Comparison of ENCODE assay signal across 21 mouse cellular contexts in the genomic region with DNA sequence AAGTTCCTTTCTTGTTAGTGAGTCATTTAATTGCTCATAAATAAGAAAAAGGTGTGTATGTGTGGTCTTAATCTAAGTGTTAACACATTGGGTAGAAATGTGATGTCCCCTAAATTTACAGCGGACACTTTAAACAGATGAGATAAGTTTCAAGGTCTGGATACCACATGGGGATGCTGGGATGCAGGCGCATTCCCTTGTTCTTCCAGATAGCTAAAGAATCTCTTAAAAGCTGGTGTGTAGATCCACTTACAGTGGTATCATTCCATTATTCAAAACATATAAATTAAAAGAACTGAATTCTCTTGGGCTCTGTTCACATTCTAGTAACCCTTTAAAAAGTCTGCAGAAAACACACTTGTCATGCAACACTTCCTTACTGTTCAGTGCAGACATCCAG. TPM values are rescaled to one million over a fixed set of nuclear protein-coding genes. Genes with fewer than 3 reads are reported as not detected.
A peak's percentile ranks its signal among the peaks of the same experiment; 100 is the strongest.
DNase-seq lines count a peak whose midpoint lies in the region; ATAC-seq and TF ChIP-seq lines count a peak whose summit lies in the region.
"Had no signal": no experiment of that assay in that cellular context is flagged by ENCODE, and none has a peak within 500 bp of the region (broad histone marks: within the 10 kb centered on the region; RNA-seq: fewer than 3 reads in every experiment).

No protein-coding gene starts in this region.

- no peaks in the 10 kb centered on the region for H3K27me3 ChIP-seq in limb, embryonic 14.5 days (ENCODE audit: control insufficient read depth, insufficient read depth, low read length)
- no peaks in the 10 kb centered on the region for H3K27me3 ChIP-seq in limb, embryonic 10.5 days (ENCODE audit: low read depth, poor library complexity, severe bottlenecking)
- H3K27me3 ChIP-seq: embryonic facial prominence, embryonic 15.5 days; forebrain, embryonic 15.5 days; heart, embryonic 12.5 days; intestine, embryonic 15.5 days; Patski had no signal

- H3K4me1 ChIP-seq in limb, embryonic 14.5 days (ENCODE audit: control insufficient read depth, insufficient read depth, low read length) = peaks cover 7% of the 10 kb centered on the region; the same call in 1 of the 2 replicates
- peaks cover 6% of the 10 kb centered on the region; the same call in 1 of the 2 replicates for H3K4me1 ChIP-seq in limb, embryonic 10.5 days
- peaks cover 11% of the 10 kb centered on the region for H3K4me1 ChIP-seq in embryonic fibroblast, embryonic 13.5 days (ENCODE audit: control insufficient read depth, insufficient read depth, low read length)
- H3K4me1 ChIP-seq: embryonic facial prominence, embryonic 15.5 days; forebrain, embryonic 15.5 days; hindbrain, embryonic 10.5 days; intestine, embryonic 15.5 days had no signal

- H3K4me3 ChIP-seq in limb, embryonic 14.5 days (replicated peaks; ENCODE audit: low read length) = no peak overlapping the region
- H3K4me3 ChIP-seq in limb, embryonic 10.5 days = no peak overlapping the region
- no peak overlapping the region for H3K4me3 ChIP-seq in embryonic fibroblast, embryonic 13.5 days (ENCODE audit: insufficient read depth, low read length)
- H3K4me3 ChIP-seq: embryonic facial prominence, embryonic 15.5 days; forebrain, embryonic 15.5 days; heart, adult 2 months; heart, embryonic 12.5 days; hindbrain, embryonic 10.5 days; intestine, embryonic 15.5 days had no signal

- peak; percentile 26 for DNase-seq in embryo, embryonic 10.5 days (ENCODE audit: low spot score)
- DNase-seq in embryo, embryonic 11 days = no peak
- peak; percentile 25 for DNase-seq in limb, embryonic 14.5 days (ENCODE audit: low spot score)
- DNase-seq in limb, embryonic 10.5 days (ENCODE audit: low spot score) = no peak
- no peak for DNase-seq in yolk sac, embryonic 10.5 days (ENCODE audit: low spot score)
- DNase-seq in spleen, postnatal 4 days (ENCODE audit: low spot score in 2 of 2) = no peak
- DNase-seq: adrenal gland, adult 2 months; adrenal gland, postnatal 25 days; cerebellum, adult 18-20 months; cerebellum, adult 9-11 months; cerebellum, postnatal 36 days; gastrocnemius, postnatal 10 days; heart, adult 2 months had no signal

- no peak overlapping the region for H3K27ac ChIP-seq in limb, embryonic 14.5 days (replicated peaks; ENCODE audit: low read depth, low read length)
- H3K27ac ChIP-seq in limb, embryonic 10.5 days = no peak overlapping the region
- H3K27ac ChIP-seq in embryonic fibroblast, embryonic 13.5 days (ENCODE audit: insufficient read depth, low read length) = peak overlapping the region; percentile 95
- H3K27ac ChIP-seq: embryonic facial prominence, embryonic 15.5 days; forebrain, embryonic 15.5 days; heart, adult 2 months; hindbrain, embryonic 10.5 days; hindbrain, embryonic 14.5 days; intestine, embryonic 15.5 days had no signal

- no peak for ATAC-seq in limb, embryonic 14.5 days (ENCODE audit: low FRiP score, low read depth)
- ATAC-seq: forebrain, embryonic 15.5 days; intestine, embryonic 15.5 days had no signal

- H3K4me2 ChIP-seq in limb, embryonic 14.5 days (replicated peaks; ENCODE audit: low read depth, low read length, severe bottlenecking) = no peak overlapping the region
- H3K4me2 ChIP-seq: embryonic facial prominence, embryonic 15.5 days; forebrain, embryonic 15.5 days; heart, embryonic 12.5 days; hindbrain, embryonic 14.5 days; intestine, embryonic 15.5 days had no signal

- H3K9me3 ChIP-seq in limb, embryonic 14.5 days (ENCODE audit: control insufficient read depth, low read length) = no peaks in the 10 kb centered on the region
- no peaks in the 10 kb centered on the region for H3K9me3 ChIP-seq in limb, embryonic 10.5 days (replicated peaks)
- H3K9me3 ChIP-seq: embryonic facial prominence, embryonic 15.5 days; forebrain, embryonic 15.5 days; heart, embryonic 12.5 days; hindbrain, embryonic 10.5 days; intestine, embryonic 15.5 days had no signal

- TF ChIP-seq CTCF in embryonic fibroblast, embryonic 13.5 days (IDR thresholded peaks at IDR 0.05; ENCODE audit: borderline replicate concordance, insufficient read depth, low read length) = no peak

- WGBS in limb, embryonic 14.5 days = 43% methylated on average over 2 of the region's 2 CpGs
- 53% methylated on average over 2 of the region's 2 CpGs for WGBS in limb, embryonic 10.5 days

- no peak for TF ChIP-seq POLR2A in limb, embryonic 14.5 days (IDR thresholded peaks at IDR 0.05; ENCODE audit: borderline replicate concordance, extremely low read depth, insufficient read depth, insufficient read length)
- no peak for TF ChIP-seq POLR2A in embryonic fibroblast, embryonic 13.5 days (IDR thresholded peaks at IDR 0.05; ENCODE audit: low read depth, low read length)

- H3K36me3 ChIP-seq in limb, embryonic 14.5 days (ENCODE audit: control insufficient read depth, insufficient read depth, low read length) = no peaks in the 10 kb centered on the region
- no peaks in the 10 kb centered on the region for H3K36me3 ChIP-seq in limb, embryonic 10.5 days
- H3K36me3 ChIP-seq: embryonic facial prominence, embryonic 15.5 days; forebrain, embryonic 15.5 days; heart, embryonic 12.5 days; hindbrain, embryonic 10.5 days; intestine, embryonic 15.5 days had no signal

- no peak overlapping the region for H3K9ac ChIP-seq in limb, embryonic 14.5 days (ENCODE audit: low read depth, low read length, severe bottlenecking)
- H3K9ac ChIP-seq: embryonic facial prominence, embryonic 15.5 days; forebrain, embryonic 15.5 days; heart, embryonic 12.5 days; hindbrain, embryonic 14.5 days; intestine, embryonic 15.5 days had no signal

RNA-seq across cellular contexts. Expression of gene Bmper, which starts 31.4 kb away (rescaled TPM):
- polyA plus RNA-seq in limb, embryonic 14.5 days (2012; rRNA removed) = 12.1 and 13.1 TPM in 2 replicates
- polyA plus RNA-seq in limb, embryonic 14.5 days (2014; fragmentation: Nextera tagmentation; extraction: Ambion mirVana) = 15.7 and 16.8 TPM in 2 replicates
- polyA plus RNA-seq in limb, embryonic 10.5 days (2016; fragmentation: Nextera tagmentation; extraction: Ambion mirVana) = 0.55 and 2.7 TPM in 2 replicates
- polyA plus RNA-seq in embryonic fibroblast, embryonic 13.5 days (2011; ENCODE audit: insufficient read length, low read depth, missing spikeins) = 17.2 and 18.0 TPM in 2 replicates

Comparison
In these comparisons a context has a peak if more than half of its experiments do, and no peak if none do; other contexts are left out.
1. DNase-seq: peak in embryo, embryonic 10.5 days (single experiment) and limb, embryonic 14.5 days (single experiment); none in embryo, embryonic 11 days (single experiment), limb, embryonic 10.5 days (single experiment), yolk sac, embryonic 10.5 days (single experiment) and spleen, postnatal 4 days (0 of 2).